Mouse (Mus musculus) midbrain, embryonic 16.5 days (tissue): ENCODE measurements around the gene Bbs9. TPM values are rescaled to one million over a fixed set of nuclear protein-coding genes. Genes with fewer than 3 reads are reported as not detected.

Experiments used
- ATAC-seq: fragments of 200-750 bp; cut with Nextera tagmentation; 2 replicates; pipeline ENCODE4 v1.8.0; 2017; ENCODE audit warnings: moderate TSS enrichment
- H3K27ac ChIP-seq: fragments of 300-500 bp; sonication (generic); 2 replicates; pipeline ENCODE4 v1.5.1; 2014; ENCODE audit warnings: mild to moderate bottlenecking, low read length, mixed read lengths
- H3K27me3 ChIP-seq: fragments of 300-500 bp; sonication (generic); 2 replicates; pipeline ENCODE4 v1.6.1; 2014; ENCODE audit warnings: low read depth, low read length, mixed read lengths; ENCODE audit not compliant: control insufficient read depth, insufficient read depth
- H3K36me3 ChIP-seq: fragments of 300-500 bp; sonication (generic); 2 replicates; pipeline ENCODE4 v1.6.1; 2014; ENCODE audit warnings: mild to moderate bottlenecking, low read length, moderate library complexity, mixed read lengths; ENCODE audit not compliant: control insufficient read depth, insufficient read depth
- H3K4me1 ChIP-seq: fragments of 300-500 bp; sonication (generic); 2 replicates; pipeline ENCODE4 v1.6.1; 2014; ENCODE audit warnings: mild to moderate bottlenecking, low read length, mixed read lengths; ENCODE audit not compliant: control insufficient read depth, insufficient read depth
- H3K4me2 ChIP-seq: fragments of 300-500 bp; sonication (generic); 2 replicates; pipeline ENCODE4 v1.6.1; 2014; ENCODE audit warnings: mild to moderate bottlenecking, low read length, mixed read lengths
- H3K4me3 ChIP-seq: fragments of 300-500 bp; sonication (generic); 2 replicates; pipeline ENCODE4 v1.5.1; 2014; ENCODE audit warnings: low read depth, mild to moderate bottlenecking, low read length, moderate library complexity, mixed read lengths
- H3K9ac ChIP-seq: fragments of 300-500 bp; sonication (generic); 2 replicates; pipeline ENCODE4 v1.6.1; 2014; ENCODE audit warnings: low read depth, low read length, mixed read lengths
- H3K9me3 ChIP-seq: fragments of 300-500 bp; sonication (generic); replicated peaks from 2 replicates; pipeline ENCODE4 v1.6.1; 2014; ENCODE audit warnings: mild to moderate bottlenecking, low read length, mixed read lengths; ENCODE audit not compliant: control insufficient read depth, poor library complexity, severe bottlenecking
- WGBS: fragments of 180-500 bp; shearing (Covaris S2); extraction: QIAGEN DNeasy Blood & Tissue Kit; methylation state at CpG from one replicate; pipeline ENCODE4 v1.1.7; 2014; 5-methylcytosine and 5-hydroxymethylcytosine counted together
- polyA plus RNA-seq: library from polyadenylated mRNA; unstranded; fragments of >200 nt; fragmentation: Nextera tagmentation; extraction: Ambion mirVana; gene quantifications from 2 replicates; pipeline ENCODE4 v1.2.1, GENCODE M21; 2015

The Bbs9 gene
- polyA plus RNA-seq, 1 experiment from 2014 or later: 29.3 TPM

DNA sequence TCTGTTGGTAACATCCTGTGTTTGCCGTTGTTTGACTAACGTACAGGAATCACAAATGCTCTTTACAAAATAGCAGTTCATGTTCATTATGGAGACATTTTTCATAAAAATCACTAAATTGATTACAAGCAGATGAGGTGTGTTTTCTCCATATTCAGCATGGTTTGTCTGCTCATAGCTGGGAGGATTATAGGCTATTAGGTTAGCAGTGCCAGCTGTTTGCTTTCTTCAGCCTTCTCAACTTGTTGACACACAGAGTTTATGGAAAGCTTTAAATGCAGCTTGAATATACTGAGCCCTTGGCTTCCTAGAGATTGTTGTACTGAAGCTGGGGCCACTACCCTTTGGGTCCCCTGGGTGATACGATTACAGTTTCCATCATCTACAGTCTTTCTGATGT lies 263.3 kb downstream of the Bbs9 start:
- H3K36me3 ChIP-seq: no peaks in the 10 kb centered on the region
- WGBS: 90% methylated on average over 3 of the region's 3 CpGs
- no peak overlapping the region for H3K27ac ChIP-seq
- no peaks in the 10 kb centered on the region for H3K9me3 ChIP-seq
- no peak overlapping the region for H3K4me3 ChIP-seq
- no peaks in the 10 kb centered on the region; the same call in 1 of the 2 replicates for H3K4me1 ChIP-seq
- no peak overlapping the region for H3K4me2 ChIP-seq
- no peak for ATAC-seq
- no peak overlapping the region for H3K9ac ChIP-seq
- H3K27me3 ChIP-seq: no peaks in the 10 kb centered on the region

DNA sequence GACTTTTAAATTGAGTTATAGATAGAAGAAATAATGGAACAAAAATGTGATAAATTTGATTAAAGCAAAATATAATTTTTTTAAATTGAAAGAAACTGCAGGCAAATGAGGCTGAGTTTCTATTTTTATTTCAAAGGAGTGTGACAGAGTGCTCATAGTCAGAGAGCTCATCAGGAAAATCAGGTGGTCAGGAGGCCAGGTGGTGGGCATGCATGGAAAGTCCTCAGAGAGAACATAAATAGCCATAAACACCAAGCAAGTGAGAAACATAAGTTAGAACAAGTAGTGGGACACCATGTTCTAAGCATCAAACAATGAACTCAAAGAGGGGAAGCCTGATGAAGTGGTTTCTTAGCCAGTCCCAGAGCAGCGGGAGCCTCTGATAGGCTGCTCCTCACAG lies 266.5 kb downstream of the Bbs9 start:
- Histone ChIP-seq H3K27me3 (no peaks in the 10 kb centered on the region), H3K9ac (no peak overlapping the region), H3K4me1 (no peaks in the 10 kb centered on the region), H3K27ac (no peak overlapping the region), H3K4me3 (no peak overlapping the region), H3K36me3 (no peaks in the 10 kb centered on the region), H3K9me3 (no peaks in the 10 kb centered on the region), H3K4me2 (no peak overlapping the region)
- WGBS: 95% methylated on average over 1 of the region's 1 CpGs
- ATAC-seq: no peak

DNA sequence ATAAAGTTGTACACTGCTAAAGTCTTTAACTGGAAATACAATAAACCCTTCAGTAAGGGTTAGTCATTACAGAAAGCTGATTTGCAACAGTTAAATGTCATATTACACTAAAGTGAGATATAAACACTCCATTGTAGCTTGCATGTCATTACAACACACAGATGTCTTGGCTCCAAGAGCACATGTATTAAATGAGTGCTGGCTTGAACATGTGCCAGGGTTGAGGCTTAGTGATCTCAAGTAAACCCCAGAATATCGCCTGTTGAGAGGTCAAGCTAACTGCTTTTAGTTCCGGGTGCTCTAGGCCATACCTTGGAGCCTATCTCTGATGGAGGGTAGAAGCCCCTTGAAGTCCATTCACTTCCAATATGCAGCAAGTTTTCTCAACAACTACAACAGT lies 273.1 kb downstream of the Bbs9 start:
- no peak for ATAC-seq
- no peaks in the 10 kb centered on the region for H3K27me3 ChIP-seq
- H3K9me3 ChIP-seq: 0 out of 2 replicates have a peak, but pooled peaks cover 4% of the 10 kb centered on the region
- H3K4me2 ChIP-seq: no peak overlapping the region
- WGBS: 84% methylated on average over 2 of the region's 2 CpGs
- no peak overlapping the region for H3K27ac ChIP-seq
- no peaks in the 10 kb centered on the region for H3K4me1 ChIP-seq
- H3K9ac ChIP-seq: no peak overlapping the region
- H3K36me3 ChIP-seq: no peaks in the 10 kb centered on the region
- no peak overlapping the region for H3K4me3 ChIP-seq

DNA sequence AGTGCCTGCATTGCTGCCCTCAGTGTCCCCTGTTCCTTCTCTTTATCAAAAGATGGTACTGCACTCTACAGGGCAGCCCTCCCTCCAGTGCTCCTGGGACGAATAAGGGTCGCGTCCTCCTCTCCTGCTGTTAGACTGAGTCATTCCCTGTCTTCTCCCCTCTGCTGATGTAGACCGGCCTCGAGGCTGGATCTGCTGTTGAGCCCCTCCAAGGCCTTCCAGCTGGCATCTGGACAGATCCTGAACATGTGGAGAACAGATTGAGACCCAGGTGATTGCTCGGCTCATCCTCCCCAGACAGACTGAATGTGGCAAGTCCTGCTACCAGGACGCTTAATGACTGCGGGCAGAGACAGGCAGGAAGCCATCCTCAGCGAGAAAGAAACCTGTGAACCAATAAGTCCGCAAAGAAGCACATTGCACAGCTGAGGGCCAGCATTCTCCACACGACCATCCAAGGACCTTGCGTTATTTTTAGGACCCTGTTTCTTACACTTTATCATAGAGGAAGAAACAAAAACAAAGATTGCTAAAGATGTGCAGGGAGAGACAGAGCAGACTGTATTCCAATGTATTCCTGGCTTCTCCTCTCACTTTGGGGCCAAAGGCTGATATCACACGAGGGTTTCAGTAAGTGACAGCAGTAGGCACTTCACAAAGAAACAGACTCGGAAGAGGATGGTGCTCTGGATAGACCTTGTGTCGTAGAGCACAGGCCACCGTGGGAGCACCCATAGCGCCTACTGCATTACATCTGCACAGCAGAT lies 275.4 kb downstream of the Bbs9 start:
- no peak overlapping the region for H3K27ac ChIP-seq
- H3K27me3 ChIP-seq: no peaks in the 10 kb centered on the region
- 86% methylated on average over 17 of the region's 17 CpGs for WGBS
- no peak overlapping the region for H3K4me3 ChIP-seq
- no peaks in the 10 kb centered on the region for H3K4me1 ChIP-seq
- no peak overlapping the region for H3K9ac ChIP-seq
- H3K9me3 ChIP-seq: 0 out of 2 replicates have a peak, but pooled peaks cover 4% of the 10 kb centered on the region
- no peaks in the 10 kb centered on the region for H3K36me3 ChIP-seq
- H3K4me2 ChIP-seq: no peak overlapping the region
- no peak for ATAC-seq

DNA sequence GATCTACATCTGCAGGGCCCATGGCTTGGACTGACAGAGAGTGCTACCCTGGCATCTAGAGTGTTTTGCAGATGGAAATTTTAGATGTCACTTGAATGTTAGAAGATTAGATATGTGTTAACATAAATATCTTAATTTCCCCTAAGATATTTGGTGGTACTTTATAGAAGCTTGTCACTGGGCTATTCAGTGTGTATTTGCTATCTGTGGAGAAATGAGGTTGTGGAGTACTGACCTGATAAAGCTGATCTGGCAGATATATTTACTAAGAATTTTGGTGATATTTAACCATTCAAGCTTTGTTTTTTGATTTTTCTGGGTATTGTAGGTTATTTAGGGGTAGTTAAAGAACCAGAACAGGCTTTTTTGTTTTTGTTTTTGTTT lies 276.0 kb downstream of the Bbs9 start:
- Histone ChIP-seq H3K27ac (no peak overlapping the region), H3K9me3 (0 out of 2 replicates have a peak, but pooled peaks cover 4% of the 10 kb centered on the region), H3K36me3 (no peaks in the 10 kb centered on the region), H3K4me1 (no peaks in the 10 kb centered on the region), H3K4me2 (no peak overlapping the region), H3K27me3 (no peaks in the 10 kb centered on the region), H3K9ac (no peak overlapping the region), H3K4me3 (no peak overlapping the region)
- ATAC-seq: no peak

DNA sequence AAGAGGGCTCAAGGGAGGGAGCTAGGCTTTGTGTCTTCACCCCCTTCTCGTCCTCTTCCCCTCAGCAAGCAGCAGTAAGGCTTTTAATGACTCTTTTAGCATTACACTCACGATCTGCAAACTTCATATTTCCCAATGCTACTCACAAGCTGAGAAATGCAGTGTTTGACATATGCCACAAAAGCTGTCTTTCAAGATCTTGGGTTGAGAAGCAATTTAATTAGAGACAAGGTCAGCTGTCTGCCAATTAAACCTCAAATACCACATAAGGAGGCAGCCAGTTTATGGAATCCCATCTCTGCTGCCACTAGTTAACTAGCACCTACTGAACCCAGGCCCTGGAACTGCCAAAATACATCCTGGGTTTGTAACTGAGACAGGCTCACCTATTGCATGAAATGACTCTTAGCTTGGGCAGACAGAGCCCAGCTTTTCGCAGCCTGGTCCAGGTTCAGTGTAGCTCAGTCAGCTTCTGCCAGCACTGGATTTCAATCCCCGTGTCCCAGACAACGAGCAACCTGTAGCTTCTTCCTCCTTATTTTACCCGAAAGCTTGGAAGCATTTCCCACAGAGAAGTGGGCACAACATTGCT lies 278.7 kb downstream of the Bbs9 start:
- Histone ChIP-seq H3K36me3 (no peaks in the 10 kb centered on the region), H3K9me3 (0 out of 2 replicates have a peak, but pooled peaks cover 4% of the 10 kb centered on the region), H3K4me1 (no peaks in the 10 kb centered on the region), H3K4me2 (no peak overlapping the region), H3K27ac (no peak overlapping the region), H3K27me3 (no peaks in the 10 kb centered on the region), H3K4me3 (no peak overlapping the region), H3K9ac (no peak overlapping the region)
- WGBS: 57% methylated on average over 6 of the region's 6 CpGs
- ATAC-seq: no peak

DNA sequence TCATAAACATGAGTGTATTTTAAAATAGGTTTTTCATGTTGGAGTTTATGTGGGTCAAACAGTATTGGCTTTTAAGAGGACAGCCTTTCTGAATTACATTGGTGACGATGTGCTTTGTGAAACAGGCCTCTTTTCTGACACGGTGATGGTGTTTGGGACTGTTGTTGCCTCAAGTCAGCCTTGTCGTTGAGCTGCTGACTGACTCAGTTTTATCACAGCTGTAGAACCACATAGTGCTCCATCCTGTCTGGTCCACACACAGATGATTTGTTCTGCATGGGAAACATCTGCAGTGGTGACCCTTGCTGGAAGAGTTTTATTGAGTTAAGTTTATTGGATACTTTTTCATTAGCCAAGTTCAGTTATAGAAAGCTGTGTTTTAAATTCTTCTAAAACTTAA lies 283.0 kb downstream of the Bbs9 start:
- ATAC-seq: no peak
- no peak overlapping the region for H3K27ac ChIP-seq
- H3K27me3 ChIP-seq: no peaks in the 10 kb centered on the region
- H3K4me3 ChIP-seq: no peak overlapping the region
- no peak overlapping the region for H3K9ac ChIP-seq
- no peak overlapping the region for H3K4me2 ChIP-seq
- no peaks in the 10 kb centered on the region for H3K4me1 ChIP-seq
- no peaks in the 10 kb centered on the region for H3K9me3 ChIP-seq
- H3K36me3 ChIP-seq: no peaks in the 10 kb centered on the region
- WGBS: 77% methylated on average over 3 of the region's 3 CpGs

DNA sequence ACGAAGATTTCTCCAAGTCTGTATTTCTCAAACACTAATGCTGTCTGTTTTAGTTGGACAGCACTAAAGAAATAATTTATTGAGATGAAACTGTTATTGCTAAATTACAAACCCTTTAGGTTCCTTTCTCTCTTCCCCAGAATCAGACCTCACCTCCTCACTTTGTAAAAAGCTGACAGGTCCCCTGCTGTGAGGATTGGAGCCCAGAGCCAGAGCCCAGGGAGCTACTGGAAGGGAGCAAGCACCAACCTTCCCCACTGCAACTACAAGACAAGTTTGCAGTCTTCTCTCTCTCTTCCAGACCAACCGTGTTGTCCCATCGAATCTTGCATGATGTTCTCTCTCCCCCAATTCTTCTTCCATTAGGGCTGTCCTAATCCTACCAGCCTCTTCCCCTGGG lies 283.7 kb downstream of the Bbs9 start:
- no peaks in the 10 kb centered on the region for H3K27me3 ChIP-seq
- no peak for ATAC-seq
- H3K4me2 ChIP-seq: no peak overlapping the region
- H3K4me1 ChIP-seq: no peaks in the 10 kb centered on the region
- no peak overlapping the region for H3K9ac ChIP-seq
- WGBS: 60% methylated on average over 3 of the region's 3 CpGs
- H3K27ac ChIP-seq: no peak overlapping the region
- H3K36me3 ChIP-seq: no peaks in the 10 kb centered on the region
- H3K9me3 ChIP-seq: no peaks in the 10 kb centered on the region
- no peak overlapping the region for H3K4me3 ChIP-seq

DNA sequence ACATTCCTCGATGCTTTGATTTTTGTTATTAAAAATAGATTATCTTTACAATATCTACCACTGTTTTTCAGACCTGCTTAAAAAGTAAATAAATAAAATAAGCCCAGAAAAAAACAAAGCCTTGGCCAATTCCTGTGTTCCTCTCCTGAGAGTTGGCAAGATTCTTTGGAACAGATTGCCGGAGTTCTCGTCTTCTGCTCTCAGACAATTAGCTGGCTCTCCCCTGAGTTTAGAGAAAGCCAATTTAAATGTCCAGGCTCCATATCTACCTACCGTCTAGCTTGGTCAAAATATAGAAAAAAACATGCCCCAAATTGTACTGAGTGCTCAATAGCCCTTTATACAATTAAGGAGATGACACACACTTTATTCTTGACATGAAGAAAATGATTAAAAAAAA lies 284.9 kb downstream of the Bbs9 start:
- Histone ChIP-seq H3K36me3 (no peaks in the 10 kb centered on the region), H3K27ac (no peak overlapping the region), H3K4me2 (no peak overlapping the region), H3K9me3 (no peaks in the 10 kb centered on the region), H3K4me3 (no peak overlapping the region), H3K9ac (no peak overlapping the region), H3K4me1 (no peaks in the 10 kb centered on the region), H3K27me3 (no peaks in the 10 kb centered on the region)
- 70% methylated on average over 4 of the region's 4 CpGs for WGBS
- ATAC-seq: no peak
